In genomic region chr1:152639344-152639743, GRCm38 (mm10) we compare ENCODE assay signal across 22 mouse cellular contexts.
DNase-seq lines count a peak whose midpoint lies in the region; ATAC-seq and TF ChIP-seq lines count a peak whose summit lies in the region.
"Had no signal": no experiment of that assay in that cellular context is flagged by ENCODE, and none has a peak within 500 bp of the region (broad histone marks: within the 10 kb centered on the region; RNA-seq: fewer than 3 reads in every experiment).

No protein-coding gene starts in this region.

- H3K9ac ChIP-seq in heart, embryonic 11.5 days (ENCODE audit: low read depth, low read length): no peak overlapping the region
- no peak overlapping the region for H3K9ac ChIP-seq in hindbrain, embryonic 13.5 days
- H3K9ac ChIP-seq: embryonic facial prominence, embryonic 12.5 days; forebrain, embryonic 12.5 days; hindbrain, embryonic 12.5 days had no signal

- no peak overlapping the region for H3K4me3 ChIP-seq in heart, embryonic 10.5 days
- H3K4me3 ChIP-seq in heart, embryonic 11.5 days (ENCODE audit: low read depth, low read length): no peak overlapping the region
- H3K4me3 ChIP-seq in hindbrain, embryonic 13.5 days: no peak overlapping the region
- H3K4me3 ChIP-seq: embryonic facial prominence, embryonic 12.5 days; forebrain, embryonic 12.5 days; gastrocnemius, adult 2 months; heart, embryonic 13.5 days; hindbrain, embryonic 12.5 days had no signal

- H3K9me3 ChIP-seq in heart, embryonic 10.5 days: no peaks in the 10 kb centered on the region
- H3K9me3 ChIP-seq in heart, embryonic 11.5 days (replicated peaks; ENCODE audit: control insufficient read depth, low read length): no peaks in the 10 kb centered on the region
- no peaks in the 10 kb centered on the region for H3K9me3 ChIP-seq in hindbrain, embryonic 13.5 days
- H3K9me3 ChIP-seq: embryonic facial prominence, embryonic 12.5 days; forebrain, embryonic 12.5 days; heart, embryonic 13.5 days; hindbrain, embryonic 12.5 days had no signal

- TF ChIP-seq POLR2A in brain, embryonic 14.5 days (IDR thresholded peaks at IDR 0.05; ENCODE audit: borderline replicate concordance, extremely low read depth, insufficient read depth, insufficient read length, poor library complexity, severe bottlenecking): no peak

- H3K4me1 ChIP-seq in heart, embryonic 10.5 days: peaks cover 11% of the 10 kb centered on the region
- H3K4me1 ChIP-seq in heart, embryonic 11.5 days (ENCODE audit: control insufficient read depth, insufficient read depth, low read length): peaks cover 8% of the 10 kb centered on the region
- peaks cover 14% of the 10 kb centered on the region; the same call in 1 of the 2 replicates for H3K4me1 ChIP-seq in hindbrain, embryonic 13.5 days (replicated peaks)
- H3K4me1 ChIP-seq: forebrain, embryonic 12.5 days had no signal

- 89% methylated on average over 7 of the region's 7 CpGs for WGBS in heart, embryonic 10.5 days
- 93% methylated on average over 7 of the region's 7 CpGs for WGBS in heart, embryonic 11.5 days (ENCODE audit: insufficient replicate concordance)
- 90% methylated on average over 7 of the region's 7 CpGs for WGBS in hindbrain, embryonic 13.5 days

- H3K36me3 ChIP-seq in heart, embryonic 10.5 days: no peaks in the 10 kb centered on the region
- no peaks in the 10 kb centered on the region for H3K36me3 ChIP-seq in heart, embryonic 11.5 days (ENCODE audit: control insufficient read depth, insufficient read depth, low read length)
- H3K36me3 ChIP-seq in hindbrain, embryonic 13.5 days: no peaks in the 10 kb centered on the region
- H3K36me3 ChIP-seq: embryonic facial prominence, embryonic 12.5 days; forebrain, embryonic 12.5 days; heart, embryonic 13.5 days; hindbrain, embryonic 12.5 days had no signal

- no peak overlapping the region for H3K4me2 ChIP-seq in heart, embryonic 11.5 days
- no peak overlapping the region for H3K4me2 ChIP-seq in hindbrain, embryonic 13.5 days
- H3K4me2 ChIP-seq: embryonic facial prominence, embryonic 12.5 days; forebrain, embryonic 12.5 days; heart, embryonic 13.5 days; hindbrain, embryonic 12.5 days had no signal

- no peaks in the 10 kb centered on the region for H3K27me3 ChIP-seq in heart, embryonic 10.5 days (ENCODE audit: insufficient read depth, poor library complexity, severe bottlenecking)
- no peaks in the 10 kb centered on the region for H3K27me3 ChIP-seq in heart, embryonic 11.5 days (ENCODE audit: control insufficient read depth, insufficient read depth, low read length)
- no peaks in the 10 kb centered on the region for H3K27me3 ChIP-seq in hindbrain, embryonic 13.5 days
- H3K27me3 ChIP-seq: CH12.LX; embryonic facial prominence, embryonic 12.5 days; forebrain, embryonic 12.5 days; heart, embryonic 13.5 days; hindbrain, embryonic 12.5 days had no signal

- no peak for TF ChIP-seq CTCF in brain, embryonic 14.5 days (IDR thresholded peaks at IDR 0.05; ENCODE audit: borderline replicate concordance, extremely low read depth, insufficient read depth, insufficient read length)

- DNase-seq in cerebellum, adult 9-11 months: peak; percentile 36
- DNase-seq in cerebellum, postnatal 4 days (ENCODE audit: low spot score in 2 of 2): no peak
- no peak for DNase-seq in heart, embryonic 10.5 days (ENCODE audit: low spot score)
- DNase-seq in NIH3T3 (ENCODE audit: low read depth): peak; percentile 64
- peak; percentile 39 for DNase-seq in brain, embryonic 14.5 days (ENCODE audit: low read depth)
- DNase-seq: adrenal gland, adult 2 months; adrenal gland, postnatal 25 days; embryo, embryonic 11 days; gastrocnemius, adult 2 months; gastrocnemius, postnatal 25 days; heart, adult 18-20 months; heart, postnatal 10 days; heart, postnatal 4 days; kidney, adult 11 months; kidney, adult 9 months had no signal

- H3K27ac ChIP-seq in heart, embryonic 10.5 days: 0 out of 2 replicates have a peak overlapping the region, but pooled peaks have one; percentile 29
- H3K27ac ChIP-seq in heart, embryonic 11.5 days (ENCODE audit: low read depth, low read length): no peak overlapping the region
- no peak overlapping the region for H3K27ac ChIP-seq in hindbrain, embryonic 13.5 days
- H3K27ac ChIP-seq: forebrain, embryonic 12.5 days; hindbrain, embryonic 12.5 days had no signal

- ATAC-seq in heart, embryonic 11.5 days (replicated peaks; ENCODE audit: insufficient number of reproducible peaks, low FRiP score, low TSS enrichment): no peak
- no peak for ATAC-seq in hindbrain, embryonic 13.5 days (ENCODE audit: low FRiP score)

Comparison
In these comparisons a context has a peak if more than half of its experiments do, and no peak if none do; other contexts are left out.
1. DNase-seq: peak in cerebellum, adult 9-11 months (single experiment), NIH3T3 (single experiment) and brain, embryonic 14.5 days (single experiment); none in cerebellum, postnatal 4 days (0 of 2) and heart, embryonic 10.5 days (single experiment).